In the genomic region with DNA sequence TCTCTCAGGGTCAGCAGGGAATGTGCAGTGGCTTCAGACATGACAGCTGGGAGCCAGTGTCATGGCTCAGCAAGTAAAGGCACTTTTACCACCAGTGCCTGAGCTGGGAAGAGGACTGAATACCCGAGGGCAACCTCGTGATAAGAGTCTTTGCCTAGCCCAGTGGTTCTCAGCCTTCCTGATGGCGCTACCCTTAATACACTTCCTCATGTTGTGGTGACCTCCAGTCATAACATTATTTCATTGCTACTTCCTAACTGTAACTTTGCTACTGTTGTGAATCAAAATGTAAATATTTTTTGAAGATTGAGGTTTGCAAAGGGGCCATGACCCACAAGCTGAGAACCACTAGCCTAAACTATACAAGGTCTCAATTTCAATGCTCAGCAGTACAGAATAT, we compare ENCODE assay signal across 1 mouse cellular context.
TF ChIP-seq lines count a peak whose summit lies in the region.

No protein-coding gene starts in this region.

TF ChIP-seq in MEL, 35 proteins besides CTCF, POLR2A, EP300 and RAD21:
- TF ChIP-seq SIN3A (IDR thresholded peaks at IDR 0.05; ENCODE audit: low read length): 0 out of 2 replicates have a peak, but pooled peaks have one; percentile 14
- TF ChIP-seq USF1 (IDR thresholded peaks at IDR 0.05; ENCODE audit: low read depth, low read length): no peak
